Mouse (Mus musculus) cerebellum, adult 11-12 months (tissue): ENCODE measurements at regions not wholly inside any gene's neighbourhood (a gene's known extent, or its start where the extent isn't known, plus 50 kb on each side); places are given as distances from the start of the nearest gene placed in this dataset.
A peak's percentile ranks its signal among the peaks of the same experiment; 100 is the strongest.

Source experiments
- DNase-seq: peaks from one replicate; pipeline ENCODE4 v3.0.0; 2022

GRCm38 (mm10) chr7:136285606-136286005 lies 569.4 kb upstream of the Mki67 start:
- DNase-seq: no peak

DNA sequence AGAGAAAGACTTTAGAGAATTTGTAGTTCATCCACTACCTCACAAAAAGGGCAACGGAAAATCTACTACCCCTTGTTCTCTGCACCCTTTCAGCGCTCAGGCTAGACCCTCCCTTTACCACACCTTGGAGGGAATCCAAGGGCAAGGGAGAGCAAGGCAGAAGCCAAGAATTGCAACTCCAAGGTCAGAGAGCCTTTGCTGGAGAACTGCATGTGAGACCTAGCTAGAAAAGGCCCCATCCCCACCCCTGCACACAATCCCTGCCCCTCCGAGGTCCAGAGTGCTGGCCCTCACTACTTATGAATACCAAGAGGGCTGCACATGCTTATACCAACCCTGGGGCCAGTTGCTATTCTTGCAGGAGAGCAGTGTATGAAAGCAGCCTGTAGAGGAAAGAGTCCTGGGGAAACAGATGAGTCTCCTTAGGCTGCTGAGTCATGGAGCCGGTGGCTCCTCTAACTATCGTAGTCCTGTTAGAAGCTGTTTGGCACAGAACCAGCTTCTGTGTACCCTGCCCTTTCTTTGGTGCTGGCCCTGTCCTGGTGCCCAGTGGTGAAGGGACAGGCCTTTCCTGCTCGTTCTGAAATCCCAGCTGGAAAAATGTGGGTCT lies 577.5 kb upstream of the Mki67 start:
- no peak for DNase-seq

- no peak for DNase-seq
Measured at GRCm38 (mm10) chr7:136294445-136294844, 578.3 kb upstream of the Mki67 start.

- no peak for DNase-seq
Measured at GRCm38 (mm10) chr7:136297901-136298513, 581.8 kb upstream of the Mki67 start.

DNA sequence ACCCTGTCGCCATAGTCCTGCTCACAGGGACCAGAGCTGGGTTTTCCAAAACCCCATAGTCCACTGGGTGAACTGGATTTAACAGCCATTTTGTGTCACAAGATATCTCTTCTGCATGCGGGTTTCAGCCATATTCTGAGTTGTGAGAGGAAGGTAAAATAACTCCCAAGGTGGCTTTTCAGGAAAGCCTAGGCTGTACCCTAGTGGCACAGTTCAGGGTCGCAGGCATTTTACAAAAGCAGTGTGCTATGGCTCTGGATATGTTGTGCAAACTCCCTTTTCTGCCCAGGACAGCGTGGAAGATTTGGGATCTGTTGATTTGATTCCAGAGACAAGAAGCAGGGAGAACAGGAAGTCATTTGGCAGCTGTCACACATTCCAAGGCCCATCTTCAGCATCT lies 588.3 kb upstream of the Mgmt start:
- no peak for DNase-seq

GRCm38 (mm10) chr7:136308765-136309164 lies 585.6 kb upstream of the Mgmt start:
- no peak for DNase-seq

DNA sequence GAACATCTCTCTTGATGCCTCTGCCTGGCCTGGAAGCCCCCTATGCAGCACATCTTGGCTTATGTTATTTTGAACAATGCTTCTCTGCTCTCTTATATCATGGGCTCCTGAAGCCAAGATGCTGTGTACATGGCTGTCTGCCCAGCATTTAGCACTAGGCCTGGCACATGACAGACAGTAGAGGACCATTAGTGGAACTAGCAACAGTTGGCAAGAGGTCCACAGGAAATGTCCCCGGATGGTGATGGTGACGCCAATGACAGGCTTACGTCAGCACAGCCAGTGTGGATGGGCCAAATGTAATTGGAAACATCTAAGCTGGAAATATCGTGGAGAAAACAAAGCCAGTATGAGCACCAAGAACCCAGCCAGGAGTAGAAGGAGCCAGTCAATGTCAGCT lies 567.1 kb upstream of the Mgmt start:
- DNase-seq: no peak

- no peak for DNase-seq
Measured at GRCm38 (mm10) chr7:136330431-136330830, 564.0 kb upstream of the Mgmt start.

DNA sequence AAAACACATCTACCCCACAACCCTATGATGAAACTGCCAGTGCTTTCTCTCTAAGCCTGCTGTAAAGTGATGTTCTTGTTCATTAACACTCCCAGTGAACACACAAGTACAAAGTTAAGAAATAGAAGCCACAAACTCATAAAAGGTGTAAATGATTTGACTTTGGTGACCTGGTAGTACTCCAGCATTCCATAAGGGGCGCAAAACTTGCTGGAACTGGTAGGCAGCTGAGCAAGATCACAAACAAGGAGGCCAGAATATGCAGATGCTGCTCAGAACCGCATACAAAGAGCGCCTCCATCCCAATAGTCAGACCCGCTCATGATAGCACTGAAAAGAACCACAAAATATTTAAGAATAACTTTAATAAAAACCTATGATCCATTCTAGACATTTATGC lies 561.6 kb upstream of the Mgmt start:
- no peak for DNase-seq

GRCm38 (mm10) chr7:136341599-136342210 lies 552.7 kb upstream of the Mgmt start:
- no peak for DNase-seq

DNA sequence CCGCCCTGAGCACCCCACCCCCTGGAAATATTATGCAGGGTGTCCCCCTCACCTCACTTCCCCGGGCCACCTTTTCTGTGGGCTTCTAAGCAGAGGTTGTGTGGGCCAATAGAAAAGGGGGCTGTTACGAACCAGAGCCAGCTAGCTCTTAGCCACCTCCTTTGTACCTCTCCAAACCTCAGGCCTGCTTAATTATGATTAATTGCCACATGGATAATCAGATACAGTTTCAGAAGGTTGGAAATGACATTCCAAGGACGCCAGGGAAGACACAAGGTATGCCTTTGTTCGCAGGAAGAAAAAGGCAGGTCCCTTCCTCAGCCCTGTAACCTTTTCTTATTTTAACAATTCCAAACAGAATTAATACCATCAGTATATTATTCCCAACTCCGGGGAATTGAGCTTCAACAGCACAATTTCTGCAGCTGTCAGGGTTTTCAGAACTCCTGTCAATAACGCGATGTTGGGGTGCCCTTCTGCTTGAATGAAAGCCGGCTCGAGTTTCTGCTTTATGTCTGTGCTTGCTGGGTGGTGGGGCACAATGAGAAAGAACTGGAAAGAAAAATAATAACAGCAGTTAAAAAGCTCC lies 552.1 kb upstream of the Mgmt start:
- no peak for DNase-seq

DNA sequence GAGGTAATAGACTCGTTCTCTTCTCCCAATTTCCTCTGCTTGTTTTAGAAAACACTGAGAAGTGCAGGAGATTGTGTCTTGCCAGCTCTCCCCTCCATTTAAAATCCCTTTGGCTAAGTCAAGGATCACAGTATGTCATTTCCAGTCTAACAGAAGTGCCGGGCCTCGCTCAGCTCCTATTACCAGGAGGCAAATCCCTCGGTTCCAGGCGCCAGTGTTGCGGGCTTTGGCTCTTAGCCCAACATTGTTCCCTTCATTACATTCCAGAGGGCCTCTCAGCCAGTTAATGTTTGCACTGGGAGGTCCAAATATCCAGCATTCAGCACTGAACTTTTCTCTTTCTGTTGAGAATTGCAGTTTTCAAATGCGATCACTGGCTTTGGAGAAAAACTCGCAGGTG lies 551.6 kb upstream of the Mgmt start:
- no peak for DNase-seq

- no peak for DNase-seq
Measured at GRCm38 (mm10) chr7:136343494-136343893, 550.9 kb upstream of the Mgmt start.

DNA sequence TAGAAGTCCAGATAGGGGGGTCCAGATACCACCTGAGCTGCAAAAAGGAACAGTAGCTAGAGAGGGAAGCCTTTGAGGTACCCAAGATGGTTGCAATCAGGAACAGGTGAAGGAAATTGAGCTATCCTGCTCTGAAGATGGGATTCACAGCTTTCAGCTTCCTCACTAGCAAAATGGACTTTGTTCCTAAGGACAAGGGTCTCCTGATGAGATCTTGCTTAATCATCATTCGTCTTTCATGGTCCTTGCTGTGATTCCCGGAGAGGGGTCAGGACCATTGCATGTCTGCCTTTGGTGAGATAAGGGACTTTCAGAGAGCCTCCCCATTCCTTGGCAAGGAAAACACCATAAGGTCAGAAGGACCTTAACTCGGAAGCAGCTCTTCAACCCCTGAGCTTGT lies 549.4 kb upstream of the Mgmt start:
- DNase-seq: no peak

DNA sequence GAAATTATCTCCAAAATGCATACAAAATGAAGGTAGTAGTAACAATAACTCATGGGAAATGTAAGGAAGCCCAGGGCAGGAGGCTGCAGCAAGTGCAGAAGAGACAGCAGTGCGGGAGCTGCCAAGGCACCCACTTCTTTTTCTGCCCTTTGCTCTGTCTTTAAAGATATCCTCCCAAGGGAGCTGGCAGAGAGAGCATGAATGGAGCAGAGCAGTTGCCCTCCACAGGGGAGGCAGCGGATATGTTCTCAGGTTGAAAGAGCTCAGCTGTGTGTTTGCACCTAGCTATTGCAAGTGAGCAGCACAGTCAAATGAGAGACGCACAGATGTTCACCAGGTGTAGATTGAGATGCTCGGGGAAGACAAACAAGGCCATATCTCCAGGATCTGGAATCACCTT lies 547.9 kb upstream of the Mgmt start:
- DNase-seq: no peak

DNA sequence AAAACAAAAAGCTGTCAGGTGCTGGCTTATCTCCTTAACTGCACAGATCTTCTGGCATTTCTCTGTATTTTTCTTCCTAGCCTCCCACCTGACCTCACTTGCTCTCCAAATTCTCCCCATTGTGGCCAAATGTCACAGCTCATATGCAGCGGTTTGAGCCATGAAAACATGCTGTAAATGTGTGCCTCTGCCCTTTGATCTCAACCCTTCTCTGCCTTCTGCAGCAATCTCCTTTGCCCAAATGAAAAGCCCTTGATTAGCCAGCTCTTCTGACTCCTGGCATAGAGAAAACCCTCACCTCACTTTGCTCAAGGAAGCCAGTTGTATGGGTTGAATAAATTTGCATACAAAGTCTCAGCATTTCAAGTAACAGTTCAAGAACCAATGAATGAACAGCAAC lies 546.1 kb upstream of the Mgmt start:
- no peak for DNase-seq

DNA sequence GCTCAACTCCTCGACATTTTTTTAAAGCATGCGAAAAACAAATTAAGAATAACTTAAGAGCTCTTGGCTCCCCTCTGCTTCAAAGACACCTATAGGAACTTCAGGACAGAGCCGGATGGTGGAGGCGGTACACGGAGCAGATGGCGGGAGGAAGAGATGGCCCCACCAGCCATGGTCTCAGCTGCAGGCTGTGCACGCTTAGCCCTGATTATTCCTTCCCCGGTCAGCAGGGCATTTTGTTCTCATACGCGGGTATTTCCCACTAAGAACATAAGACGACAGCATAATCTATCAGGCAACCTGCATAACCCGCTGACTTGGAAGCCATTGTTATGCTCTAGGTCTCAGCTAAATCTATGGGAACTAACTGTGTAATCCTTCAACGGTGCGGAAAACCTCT lies 544.8 kb upstream of the Mgmt start:
- no peak for DNase-seq

- no peak for DNase-seq
Measured at GRCm38 (mm10) chr7:136357011-136357410, 537.4 kb upstream of the Mgmt start.

DNA sequence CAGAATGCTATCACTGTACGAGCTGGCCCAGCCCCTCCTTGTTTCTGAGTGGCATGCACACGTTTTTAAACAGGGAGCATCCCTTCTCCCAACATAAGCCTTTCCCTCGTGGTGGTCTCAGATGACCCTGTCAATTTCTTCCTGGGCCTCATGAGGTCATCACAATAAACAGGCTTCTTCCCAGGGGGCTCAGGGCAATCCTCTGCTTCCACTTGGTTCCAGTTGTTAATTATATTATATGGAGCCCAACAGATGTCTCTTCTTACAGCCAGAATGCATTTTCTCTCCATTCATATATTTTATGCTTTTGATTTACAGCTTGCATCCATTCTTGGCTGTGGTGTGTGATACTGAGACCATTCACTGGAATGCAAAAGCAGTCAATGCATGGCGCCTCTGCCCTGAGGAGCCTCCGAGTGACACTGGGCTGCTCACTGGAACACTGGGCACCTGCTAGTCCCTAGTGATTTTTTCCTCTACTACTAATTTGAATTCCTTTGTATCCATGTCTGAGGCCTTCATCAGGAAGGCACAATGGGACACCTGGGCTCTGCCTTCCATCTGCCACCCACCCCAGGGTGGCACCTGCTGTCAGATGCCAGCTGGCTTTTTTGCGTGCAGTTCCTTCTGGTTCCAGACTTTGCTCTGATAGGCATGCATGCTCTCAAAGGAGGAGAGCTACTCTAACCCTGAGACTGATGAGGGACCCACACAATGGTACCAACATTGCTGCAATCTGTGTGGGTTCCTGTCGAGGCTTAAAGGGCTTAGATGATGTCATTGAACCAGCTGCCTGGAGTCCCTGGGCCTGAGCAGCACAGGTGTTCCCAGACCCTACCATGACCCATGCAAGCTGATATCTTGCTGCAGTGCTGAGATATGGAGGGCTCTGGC lies 528.8 kb upstream of the Mgmt start:
- DNase-seq: peak; percentile 38

DNA sequence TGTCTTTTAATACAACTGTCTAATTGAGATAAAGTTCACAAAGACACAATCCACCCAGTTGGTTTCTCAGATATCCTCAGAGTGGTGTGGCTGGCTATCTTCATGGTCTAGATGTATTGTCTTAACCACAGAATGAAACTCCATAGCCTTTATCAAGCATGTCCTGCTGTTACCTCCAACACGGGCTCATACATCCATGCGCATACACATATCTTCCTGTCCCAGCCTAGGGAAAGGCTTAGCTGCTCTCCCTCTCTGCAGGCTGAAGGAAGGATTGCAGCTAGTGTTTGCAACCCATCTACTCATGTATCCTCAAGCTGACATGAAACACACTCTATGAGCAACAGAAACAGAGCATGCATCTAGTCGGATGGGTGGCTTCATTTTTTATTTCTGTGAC lies 517.2 kb upstream of the Mgmt start:
- no peak for DNase-seq

DNA sequence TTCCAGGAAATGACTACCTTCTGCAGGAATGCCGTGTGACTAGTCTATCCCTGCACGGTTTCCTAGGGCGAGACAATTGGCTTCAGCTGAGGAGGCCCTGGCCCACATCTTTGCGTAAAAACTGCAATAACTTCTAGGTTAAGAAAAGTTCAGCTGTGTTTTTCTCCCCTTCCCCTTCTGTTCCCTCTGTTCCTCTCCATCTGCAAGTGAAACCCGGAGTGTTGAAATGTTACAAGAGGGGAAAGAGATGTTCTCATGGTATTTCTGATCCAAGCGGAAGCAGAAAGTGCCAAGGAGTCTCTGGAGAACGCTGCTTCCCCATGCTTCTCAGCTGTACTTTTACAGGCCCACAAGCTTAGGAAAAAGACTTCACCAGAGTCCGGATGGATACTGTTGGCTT lies 516.7 kb upstream of the Mgmt start:
- no peak for DNase-seq

GRCm38 (mm10) chr7:136378321-136378720 lies 516.1 kb upstream of the Mgmt start:
- DNase-seq: no peak

DNA sequence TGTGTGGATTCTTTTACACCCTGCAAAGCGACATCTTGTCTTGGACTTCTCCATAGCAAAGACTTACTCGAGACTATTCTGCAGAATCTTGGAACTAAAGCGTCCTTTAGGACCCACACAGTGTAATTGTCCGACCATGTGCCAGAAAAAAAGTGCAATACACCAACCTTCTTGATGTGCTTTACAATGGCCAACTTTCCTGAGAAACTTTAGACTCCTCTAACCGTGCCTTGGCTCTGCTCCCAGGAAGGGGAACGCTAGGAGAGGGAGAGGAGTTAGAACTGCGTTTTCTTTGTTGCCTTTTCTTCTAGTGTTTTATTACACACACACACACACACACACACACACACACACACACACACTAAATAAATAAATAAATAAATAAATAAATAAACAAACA lies 515.1 kb upstream of the Mgmt start:
- DNase-seq: no peak
